8 mouse cellular contexts compared by ENCODE assay signal in genomic region chr7:48958528-48959315, GRCm38 (mm10). TPM values are rescaled to one million over a fixed set of nuclear protein-coding genes. Genes with fewer than 3 reads are reported as not detected.
A peak's percentile ranks its signal among the peaks of the same experiment; 100 is the strongest.
DNase-seq lines count a peak whose midpoint lies in the region; ATAC-seq and TF ChIP-seq lines count a peak whose summit lies in the region.

No protein-coding gene starts in this region.

- no peak for TF ChIP-seq CTCF in E14TG2a.4 (conservative IDR thresholded peaks at IDR 0.05; ENCODE audit: low read length)

- DNase-seq in cerebellum, adult 11-12 months: peak; percentile 91
- DNase-seq in layer of hippocampus, adult 9-11 months: peak; percentile 90
- DNase-seq in ovary, postnatal 14 days (ENCODE audit: low spot score): peak; percentile 35
- DNase-seq in urinary bladder, postnatal 4 days (ENCODE audit: low spot score in 2 of 2): peak; percentile 44 to 67

- H3K36me3 ChIP-seq in E14TG2a.4 (ENCODE audit: insufficient read depth, low read length): no peaks in the 10 kb centered on the region
- H3K36me3 ChIP-seq in forebrain, embryonic 15.5 days: no peaks in the 10 kb centered on the region
- no peaks in the 10 kb centered on the region for H3K36me3 ChIP-seq in hindbrain, embryonic 13.5 days
- no peaks in the 10 kb centered on the region for H3K36me3 ChIP-seq in lung, embryonic 16.5 days (ENCODE audit: control insufficient read depth, insufficient read depth, low read length)

- peaks cover 28% of the 10 kb centered on the region for H3K4me1 ChIP-seq in E14TG2a.4 (replicated peaks; ENCODE audit: low read depth, low read length)
- peaks cover 35% of the 10 kb centered on the region for H3K4me1 ChIP-seq in forebrain, embryonic 15.5 days
- H3K4me1 ChIP-seq in hindbrain, embryonic 13.5 days (replicated peaks): peaks cover 57% of the 10 kb centered on the region
- peaks cover 8% of the 10 kb centered on the region; the same call in 1 of the 2 replicates for H3K4me1 ChIP-seq in lung, embryonic 16.5 days (replicated peaks; ENCODE audit: control insufficient read depth, insufficient read depth, low read length)

- H3K27ac ChIP-seq in forebrain, embryonic 15.5 days (replicated peaks): no peak overlapping the region
- peak overlapping the region; percentile 88 for H3K27ac ChIP-seq in hindbrain, embryonic 13.5 days
- H3K27ac ChIP-seq in lung, embryonic 16.5 days (ENCODE audit: low read length): no peak overlapping the region

- peak; percentile 99 for ATAC-seq in forebrain, embryonic 15.5 days (replicated peaks)
- ATAC-seq in hindbrain, embryonic 13.5 days (ENCODE audit: low FRiP score): peak; percentile 95
- peak; percentile 96 for ATAC-seq in lung, embryonic 16.5 days (ENCODE audit: low read depth)

- no peaks in the 10 kb centered on the region for H3K9me3 ChIP-seq in E14TG2a.4 (ENCODE audit: low read length)
- H3K9me3 ChIP-seq in forebrain, embryonic 15.5 days: no peaks in the 10 kb centered on the region
- no peaks in the 10 kb centered on the region for H3K9me3 ChIP-seq in hindbrain, embryonic 13.5 days
- no peaks in the 10 kb centered on the region for H3K9me3 ChIP-seq in lung, embryonic 16.5 days (ENCODE audit: control insufficient read depth, low read length)

- H3K27me3 ChIP-seq in E14TG2a.4 (ENCODE audit: insufficient read depth, low read length): peaks cover 70% of the 10 kb centered on the region
- peaks cover 60% of the 10 kb centered on the region for H3K27me3 ChIP-seq in forebrain, embryonic 15.5 days
- peaks cover 17% of the 10 kb centered on the region; the same call in 1 of the 2 replicates for H3K27me3 ChIP-seq in hindbrain, embryonic 13.5 days
- H3K27me3 ChIP-seq in lung, embryonic 16.5 days (ENCODE audit: control insufficient read depth, insufficient read depth, low read depth, low read length): peaks cover 43% of the 10 kb centered on the region

- peak overlapping the region; percentile 52 for H3K9ac ChIP-seq in forebrain, embryonic 15.5 days (replicated peaks)
- H3K9ac ChIP-seq in hindbrain, embryonic 13.5 days: peak overlapping the region; percentile 85
- no peak overlapping the region for H3K9ac ChIP-seq in lung, embryonic 16.5 days (ENCODE audit: low read length)

- WGBS in forebrain, embryonic 15.5 days: 2% methylated on average over 32 of the region's 32 CpGs
- WGBS in hindbrain, embryonic 13.5 days: 1% methylated on average over 32 of the region's 32 CpGs
- WGBS in lung, embryonic 16.5 days: 2% methylated on average over 32 of the region's 32 CpGs

- H3K4me2 ChIP-seq in forebrain, embryonic 15.5 days (replicated peaks): peak overlapping the region; percentile 88
- peak overlapping the region; percentile 84 for H3K4me2 ChIP-seq in hindbrain, embryonic 13.5 days
- H3K4me2 ChIP-seq in lung, embryonic 16.5 days (ENCODE audit: low read depth, low read length): peak overlapping the region; percentile 60

- peak overlapping the region; percentile 60 for H3K4me3 ChIP-seq in E14TG2a.4 (replicated peaks; ENCODE audit: low read length)
- peak overlapping the region; percentile 59 for H3K4me3 ChIP-seq in forebrain, embryonic 15.5 days
- peak overlapping the region; percentile 76 for H3K4me3 ChIP-seq in hindbrain, embryonic 13.5 days
- H3K4me3 ChIP-seq in lung, embryonic 16.5 days (ENCODE audit: low read length): peak overlapping the region; percentile 32

RNA-seq across cellular contexts. Expression of gene Nav2, which starts 50.2 kb away (rescaled TPM):
- 24.6 and 27.3 TPM in 2 replicates for polyA plus RNA-seq in forebrain, embryonic 15.5 days (2015; fragmentation: Nextera tagmentation; extraction: Ambion mirVana)
- polyA plus RNA-seq in hindbrain, embryonic 13.5 days (2015; fragmentation: Nextera tagmentation; extraction: Ambion mirVana): 22.4 and 24.2 TPM in 2 replicates
- polyA plus RNA-seq in lung, embryonic 16.5 days (2015; fragmentation: Nextera tagmentation; extraction: Ambion mirVana): 27.3 and 33.8 TPM in 2 replicates

Comparison
In these comparisons a context has a peak if more than half of its experiments do, and no peak if none do; other contexts are left out.
1. DNase-seq: peak in every context shown above with its lines; median percentile 91 in cerebellum, adult 11-12 months; 90 in layer of hippocampus, adult 9-11 months; 56 in urinary bladder, postnatal 4 days; 35 in ovary, postnatal 14 days.